ENCODE assay signal across 9 mouse cellular contexts in genomic region chr1:156990112-156990511, GRCm38 (mm10). TPM values are rescaled to one million over a fixed set of nuclear protein-coding genes. Genes with fewer than 3 reads are reported as not detected.
DNase-seq lines count a peak whose midpoint lies in the region; ATAC-seq lines count a peak whose summit lies in the region.
"Had no signal": no experiment of that assay in that cellular context is flagged by ENCODE, and none has a peak within 500 bp of the region (broad histone marks: within the 10 kb centered on the region; RNA-seq: fewer than 3 reads in every experiment).

No protein-coding gene starts in this region.

- H3K4me3 ChIP-seq in hindbrain, embryonic 15.5 days, result no peak overlapping the region
- H3K4me3 ChIP-seq in neural tube, embryonic 13.5 days, result no peak overlapping the region

- intact Hi-C loops in gastrocnemius, postnatal 14 days (cut with DNase I; ENCODE audit: low total_unique reads), result no loop called here

- H3K4me1 ChIP-seq in hindbrain, embryonic 15.5 days (replicated peaks), result peaks cover 20% of the 10 kb centered on the region
- peaks cover 37% of the 10 kb centered on the region for H3K4me1 ChIP-seq in neural tube, embryonic 13.5 days (replicated peaks)

- WGBS in hindbrain, embryonic 15.5 days, result 8% methylated on average over 9 of the region's 9 CpGs
- 13% methylated on average over 9 of the region's 9 CpGs for WGBS in neural tube, embryonic 13.5 days

- no peaks in the 10 kb centered on the region for H3K27me3 ChIP-seq in hindbrain, embryonic 15.5 days
- no peaks in the 10 kb centered on the region for H3K27me3 ChIP-seq in neural tube, embryonic 13.5 days

- 0 out of 2 replicates have a peak overlapping the region, but pooled peaks have one; percentile 11 for H3K4me2 ChIP-seq in hindbrain, embryonic 15.5 days
- no peak overlapping the region for H3K4me2 ChIP-seq in neural tube, embryonic 13.5 days

- DNase-seq in right cerebral cortex, postnatal 10 days (ENCODE audit: low spot score in 2 of 2), result peak; percentile 59 to 68
- DNase-seq in right cerebral cortex, adult 18-20 months, result no peak
- no peak for DNase-seq in adrenal gland, postnatal 14 days
- no peak for DNase-seq in gastrocnemius, postnatal 14 days
- DNase-seq in adrenal gland, adult 8-10 months, result no peak
- no peak for DNase-seq in adipocyte (ENCODE audit: low spot score)
- DNase-seq: kidney, postnatal 25 days had no signal

- H3K9me3 ChIP-seq in hindbrain, embryonic 15.5 days, result no peaks in the 10 kb centered on the region
- H3K9me3 ChIP-seq in neural tube, embryonic 13.5 days, result no peaks in the 10 kb centered on the region

- ATAC-seq in hindbrain, embryonic 15.5 days (ENCODE audit: low FRiP score, low read depth), result peak; percentile 78; the same call in 1 of the 2 replicates
- ATAC-seq in neural tube, embryonic 13.5 days (ENCODE audit: low read depth), result peak; percentile 87

- no peaks in the 10 kb centered on the region for H3K36me3 ChIP-seq in hindbrain, embryonic 15.5 days
- H3K36me3 ChIP-seq in neural tube, embryonic 13.5 days, result no peaks in the 10 kb centered on the region

- H3K9ac ChIP-seq in hindbrain, embryonic 15.5 days, result no peak overlapping the region
- H3K9ac ChIP-seq in neural tube, embryonic 13.5 days, result 0 out of 2 replicates have a peak overlapping the region, but pooled peaks have one; percentile 14

- peak overlapping the region; percentile 45; the same call in 1 of the 2 replicates for H3K27ac ChIP-seq in hindbrain, embryonic 15.5 days (replicated peaks)
- H3K27ac ChIP-seq in neural tube, embryonic 13.5 days (replicated peaks), result peak overlapping the region; percentile 69

RNA-seq across cellular contexts. Expression of gene Ralgps2, which starts 50.7 kb away (rescaled TPM):
- polyA plus RNA-seq in hindbrain, embryonic 15.5 days (2015; fragmentation: Nextera tagmentation; extraction: Ambion mirVana), result 78.3 and 86.0 TPM in 2 replicates
- polyA plus RNA-seq in neural tube, embryonic 13.5 days (2015; fragmentation: Nextera tagmentation; extraction: Ambion mirVana), result 91.7 and 92.9 TPM in 2 replicates
- 28.6 and 30.3 TPM in 2 replicates for total RNA-seq in adrenal gland, postnatal 14 days (2021)
- 1 to 10 TPM; 5.1 to 6.4 TPM for total RNA-seq in gastrocnemius, postnatal 14 days (2021)
- 10 to 100 TPM; 23.3 to 31.0 (median 29.4) TPM for total RNA-seq in adrenal gland, adult 8-10 months (2022)

Comparison
In these comparisons a context has a peak if more than half of its experiments do, and no peak if none do; other contexts are left out.
1. DNase-seq: peak in right cerebral cortex, postnatal 10 days (2 of 2); none in right cerebral cortex, adult 18-20 months (single experiment), adrenal gland, postnatal 14 days (single experiment), gastrocnemius, postnatal 14 days (single experiment), adrenal gland, adult 8-10 months (single experiment) and adipocyte (single experiment).